Mouse (Mus musculus) CH12.LX (cell line): ENCODE measurements at regions not wholly inside any gene's neighbourhood (a gene's known extent, or its start where the extent isn't known, plus 50 kb on each side); places are given as distances from the start of the nearest gene placed in this dataset.

Experiments used
- DNase-seq: peaks from one replicate; pipeline ENCODE4 v3.0.0-alpha.2; 2013; ENCODE audit errors: extremely low read depth
- H3K27ac ChIP-seq: 2 replicates; pipeline ENCODE4 v1.5.1; 2012; ENCODE audit warnings: low read depth, mild to moderate bottlenecking, control low read depth, moderate library complexity; ENCODE audit not compliant: insufficient read depth
- H3K27me3 ChIP-seq: replicated peaks from 2 replicates; pipeline ENCODE3; 2012; ENCODE audit warnings: inconsistent platforms
- H3K36me3 ChIP-seq, 2 experiments: replicated peaks in 1 of 2; 2 replicates each; pipeline versions ENCODE3 to v1.6.1; 2012; ENCODE audit warnings: inconsistent platforms in 1 of 2, low read length in 1 of 2, mild to moderate bottlenecking in 1 of 2, mixed read lengths in 1 of 2, moderate library complexity in 1 of 2; ENCODE audit not compliant: control insufficient read depth in 1 of 2, insufficient read depth in 1 of 2
- H3K4me1 ChIP-seq, 2 experiments: 2 replicates each; pipeline ENCODE4 v1.6.1; 2012; ENCODE audit warnings: inconsistent platforms in 1 of 2, moderate library complexity in 1 of 2; ENCODE audit not compliant: insufficient read depth in 2 of 2, control insufficient read depth in 1 of 2
- H3K4me2 ChIP-seq: 2 replicates; pipeline ENCODE4 v1.6.1; 2012; ENCODE audit warnings: low read depth, mild to moderate bottlenecking, control low read depth; ENCODE audit not compliant: poor library complexity, insufficient read depth, severe bottlenecking
- H3K4me3 ChIP-seq, 3 experiments: fragments of 150-350 bp in 1 of 3; sonication (generic) in 1 of 3; replicated peaks in 1 of 3; 2 replicates each; pipeline versions ENCODE3 to v1.5.1; 2011 to 2012; ENCODE audit warnings: low read depth in 2 of 3, low read length in 2 of 3, mild to moderate bottlenecking in 2 of 3, moderate library complexity in 2 of 3, control low read depth in 1 of 3, improper control_type of control experiment in 1 of 3, inconsistent platforms in 1 of 3, mixed read lengths in 1 of 3; ENCODE audit not compliant: poor library complexity in 1 of 3
- H3K79me2 ChIP-seq: replicated peaks from 2 replicates; pipeline ENCODE4 v1.6.1; 2012; ENCODE audit warnings: mild to moderate bottlenecking, moderate library complexity; ENCODE audit not compliant: control insufficient read depth, poor library complexity, insufficient read depth, severe bottlenecking; ENCODE audit errors: extremely low read depth
- H3K9ac ChIP-seq: 2 replicates; pipeline ENCODE4 v1.6.1; 2012; ENCODE audit warnings: low read depth, mild to moderate bottlenecking, control low read depth, moderate library complexity; ENCODE audit not compliant: insufficient read depth
- H3K9me3 ChIP-seq: replicated peaks from 2 replicates; pipeline ENCODE3; 2012; ENCODE audit warnings: low read length, inconsistent platforms, mixed read lengths
- BHLHE40 ChIP-seq: IDR thresholded peaks from 2 replicates; pipeline ENCODE4 v1.6.1; 2011; ENCODE audit warnings: mild to moderate bottlenecking, low read depth, low read length, improper control_type of control experiment
- ELF1 ChIP-seq: IDR thresholded peaks from 2 replicates; pipeline ENCODE4 v1.6.1; 2014; ENCODE audit warnings: low read depth, mild to moderate bottlenecking, inconsistent platforms, low read length, improper control_type of control experiment
- EP300 ChIP-seq: IDR thresholded peaks from 2 replicates; pipeline ENCODE4 v1.6.1; 2011; ENCODE audit warnings: low read length, improper control_type of control experiment
- ETS1 ChIP-seq: conservative IDR thresholded peaks from 2 replicates; pipeline ENCODE4 v1.6.1; 2012; ENCODE audit warnings: low read depth, mild to moderate bottlenecking, inconsistent platforms, low read length, improper control_type of control experiment, moderate library complexity
- HCFC1 ChIP-seq: IDR thresholded peaks from 2 replicates; pipeline ENCODE4 v1.6.1; 2012; ENCODE audit warnings: low read depth, mild to moderate bottlenecking, inconsistent platforms, low read length, improper control_type of control experiment
- IRF4 ChIP-seq: IDR thresholded peaks from 2 replicates; pipeline ENCODE4 v1.6.1; 2014; ENCODE audit warnings: low read depth, mild to moderate bottlenecking, inconsistent platforms, low read length, improper control_type of control experiment
- JUN ChIP-seq: IDR thresholded peaks from 2 replicates; pipeline ENCODE4 v1.6.1; 2011; ENCODE audit warnings: low read depth, mild to moderate bottlenecking, low read length, improper control_type of control experiment, moderate library complexity; ENCODE audit not compliant: insufficient read depth
- JUND ChIP-seq: conservative IDR thresholded peaks from 2 replicates; pipeline ENCODE4 v1.6.1; 2011; ENCODE audit warnings: low read depth, low read length, improper control_type of control experiment
- MAFK ChIP-seq: IDR thresholded peaks from 2 replicates; pipeline ENCODE4 v1.6.1; 2011; ENCODE audit warnings: low read length, improper control_type of control experiment; ENCODE audit not compliant: insufficient replicate concordance
- MYC ChIP-seq: IDR thresholded peaks from 2 replicates; pipeline ENCODE4 v1.6.1; 2011; ENCODE audit warnings: low read depth, mild to moderate bottlenecking, improper control_type of control experiment, low read length
- POLR2A ChIP-seq: IDR thresholded peaks from 2 replicates; pipeline ENCODE4 v1.6.1; 2011; ENCODE audit warnings: low read depth, mild to moderate bottlenecking, improper control_type of control experiment, low read length
- RAD21 ChIP-seq: IDR thresholded peaks from 2 replicates; pipeline ENCODE4 v1.6.1; 2011; ENCODE audit warnings: low read depth, mild to moderate bottlenecking, low read length, improper control_type of control experiment, moderate library complexity
- RCOR1 ChIP-seq: conservative IDR thresholded peaks from 2 replicates; pipeline ENCODE4 v1.6.1; 2012; ENCODE audit warnings: low read depth, mild to moderate bottlenecking, inconsistent platforms, low read length, improper control_type of control experiment
- TBP ChIP-seq: conservative IDR thresholded peaks from 2 replicates; pipeline ENCODE4 v1.6.1; 2011; ENCODE audit warnings: low read depth, low read length, improper control_type of control experiment
- USF2 ChIP-seq: conservative IDR thresholded peaks from 2 replicates; pipeline ENCODE4 v1.6.1; 2011; ENCODE audit warnings: low read depth, low read length, improper control_type of control experiment
- ZMIZ1 ChIP-seq: IDR thresholded peaks from 2 replicates; pipeline ENCODE4 v1.6.1; 2012; ENCODE audit warnings: low read depth, mild to moderate bottlenecking, inconsistent platforms, low read length, improper control_type of control experiment
- ZNF384 ChIP-seq: IDR thresholded peaks from 2 replicates; pipeline ENCODE4 v1.6.1; 2012; ENCODE audit warnings: low read depth, low read length, improper control_type of control experiment, inconsistent platforms
- dilution Hi-C: fragments of 300-500 bp; cut with MboI; formaldehyde crosslinking; loops from 2 replicates; pipeline ENCODE4 v1.14.3; 2020; ENCODE audit warnings: low sequenced_read_pairs; ENCODE audit not compliant: extremely low pct_unique_long_range_greater_than_20kb, extremely low pct_ligation_motif_present
- in situ Hi-C: fragments of 300-500 bp; cut with MboI; formaldehyde crosslinking; loops from 3 replicates; pipeline ENCODE4 v1.14.3; 2019; ENCODE audit warnings: low sequenced_read_pairs, low pct_ligation_motif_present, low pct_unique_long_range_greater_than_20kb, mixed read lengths

- in situ Hi-C loops (no loop called here), dilution Hi-C loops (no loop called here)
- Histone ChIP-seq H3K27me3 (no peaks in the 10 kb centered on the region), H3K79me2 (no peaks in the 10 kb centered on the region), H3K27ac (no peak overlapping the region), H3K36me3 (no peaks in the 10 kb centered on the region), H3K9ac (no peak overlapping the region), H3K4me3 (no peak overlapping the region), H3K9me3 (no peaks in the 10 kb centered on the region), H3K4me2 (no peak overlapping the region), H3K4me1 (peaks cover 5 to 54% of the 10 kb centered on the region in 2 experiments; a peak in 3 of 4 replicates)
- TF ChIP-seq BHLHE40 = peak; percentile 41; the same call in 1 of the 2 replicates
- peak; percentile 53; the same call in 1 of the 2 replicates for TF ChIP-seq EP300
- peak; percentile 21; the same call in 1 of the 2 replicates for TF ChIP-seq ETS1
- TF ChIP-seq HCFC1 = no peak
- peak; percentile 55; the same call in 1 of the 2 replicates for TF ChIP-seq IRF4
- peak; percentile 12; the same call in 1 of the 2 replicates for TF ChIP-seq ZNF384
- TF ChIP-seq JUN = no peak
- DNase-seq = no peak
Observed at GRCm38 (mm10) chr4:45740319-45740718, 58.5 kb upstream of the Aldh1b1 start.

GRCm38 (mm10) chr4:45739696-45740095 is 59.1 kb upstream of the Aldh1b1 start:
- Histone ChIP-seq H3K27me3 (no peaks in the 10 kb centered on the region), H3K9ac (no peak overlapping the region), H3K79me2 (no peaks in the 10 kb centered on the region), H3K4me2 (no peak overlapping the region), H3K4me3 (no peak overlapping the region), H3K36me3 (no peaks in the 10 kb centered on the region), H3K27ac (no peak overlapping the region), H3K9me3 (no peaks in the 10 kb centered on the region), H3K4me1 (peaks cover 5 to 59% of the 10 kb centered on the region in 2 experiments; a peak in 3 of 4 replicates)
- TF ChIP-seq MYC (no peak), JUND (no peak), POLR2A (no peak), MAFK (no peak)
- in situ Hi-C loops (no loop called here), dilution Hi-C loops (no loop called here)
- no peak for DNase-seq

- DNase-seq = no peak
- H3K4me2 ChIP-seq = 0 out of 2 replicates have a peak overlapping the region, but pooled peaks have one; percentile 5
- H3K4me3 ChIP-seq = peak overlapping the region in 1 of 3 experiments; percentile 35
- H3K79me2 ChIP-seq = no peaks in the 10 kb centered on the region
- no peaks in the 10 kb centered on the region for H3K27me3 ChIP-seq
- peaks cover 5 to 59% of the 10 kb centered on the region in 2 experiments; a peak in 3 of 4 replicates for H3K4me1 ChIP-seq
- dilution Hi-C loops = no loop called here
- H3K9ac ChIP-seq = no peak overlapping the region
- no peaks in the 10 kb centered on the region for H3K36me3 ChIP-seq
- no peaks in the 10 kb centered on the region for H3K9me3 ChIP-seq
- no peak overlapping the region for H3K27ac ChIP-seq
- TF ChIP-seq USF2 (no peak), ZNF384 (no peak), TBP (no peak), ETS1 (no peak), ZMIZ1 (no peak), RCOR1 (no peak), ELF1 (no peak), RAD21 (no peak), POLR2A (no peak), MYC (no peak)
- in situ Hi-C loops = no loop called here
Observed at GRCm38 (mm10) chr4:45739168-45739567, 59.7 kb upstream of the Aldh1b1 start.
